Mouse (Mus musculus): ENCODE results near the gene Acad9.

DNA sequence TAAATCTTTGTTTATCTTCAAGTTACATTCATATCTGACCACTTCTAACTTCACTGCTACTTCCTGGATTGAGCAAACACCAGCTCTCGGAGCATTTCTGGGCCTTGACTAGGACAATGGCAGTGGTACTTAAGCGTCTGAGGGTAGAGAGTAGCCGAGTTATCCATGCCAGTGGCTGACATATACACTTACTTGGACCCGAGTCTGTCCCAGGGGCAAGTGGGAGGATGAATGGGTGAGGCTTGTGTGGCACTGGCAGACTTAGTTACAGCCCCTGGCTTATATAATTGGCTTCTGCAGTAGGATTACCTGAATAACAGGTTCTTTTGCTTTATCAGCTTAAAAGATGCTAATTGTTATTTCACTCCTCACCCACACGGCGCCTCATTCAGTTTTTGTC is 2.0 kb downstream of the Acad9 start:
- TF ChIP-seq CTCF (IDR thresholded peaks at IDR 0.05 in 2 of 3, conservative IDR thresholded peaks at IDR 0.05 in 1 of 3; ENCODE audit: control insufficient read depth in 1 of 3, insufficient read depth in 1 of 3, low read depth in 2 of 3, low read length in 3 of 3, poor library complexity in 1 of 3, severe bottlenecking in 1 of 3) (no peak), ZC3H11A (IDR thresholded peaks at IDR 0.05; ENCODE audit: low read depth, low read length) (no peak), USF1 (IDR thresholded peaks at IDR 0.05; ENCODE audit: low read depth, low read length) (no peak)
